Mouse (Mus musculus) spleen, postnatal 10 days (tissue): ENCODE measurements around the gene Gatad2a.
"Not testable (repeated sequence)": the region's sequence is repeated elsewhere in the genome, so short reads cannot be mapped to it uniquely, and the experiment has no call there.

Source experiments
- DNase-seq, 2 experiments: peaks; one replicate each; pipeline ENCODE4 v3.0.0; 2021 to 2022; ENCODE audit warnings: low spot score in 2 of 2

Gene Gatad2a

GRCm38 (mm10) chr8:69995776-69996588 lies at the start of gene Gatad2a:
TSS of gene Gatad2a (minus strand) at chr8:69996384.
- peak; percentile 100 for DNase-seq

GRCm38 (mm10) chr8:70043996-70044395 lies 47.8 kb upstream of the Gatad2a start:
- no peak for DNase-seq

- peak; percentile 97 to 98 for DNase-seq
Observed at GRCm38 (mm10) chr8:70042583-70043455, 46.6 kb upstream of the Gatad2a start, which contains the start of the genes Mau2 and Sugp1. TSS of gene Mau2 (minus strand) at chr8:70042734. TSS of gene Sugp1 (plus strand) at chr8:70042813.

- peak in 1 of 2 experiments; percentile 68 for DNase-seq
Observed at GRCm38 (mm10) chr8:70041885-70042546, 45.8 kb upstream of the Gatad2a start.

GRCm38 (mm10) chr8:70037994-70038393 lies 41.8 kb upstream of the Gatad2a start:
- no peak for DNase-seq

GRCm38 (mm10) chr8:70030255-70030654 lies 34.1 kb upstream of the Gatad2a start:
- no peak for DNase-seq

- DNase-seq, result no peak
Observed at GRCm38 (mm10) chr8:70026151-70026550, 30.0 kb upstream of the Gatad2a start.

- no peak for DNase-seq
Observed at GRCm38 (mm10) chr8:70023596-70023995, 27.4 kb upstream of the Gatad2a start.

- no peak for DNase-seq
Observed at GRCm38 (mm10) chr8:70015017-70015416, 18.8 kb upstream of the Gatad2a start.

GRCm38 (mm10) chr8:70012763-70013162 lies 16.6 kb upstream of the Gatad2a start:
- DNase-seq, result no peak

GRCm38 (mm10) chr8:70012350-70012749 lies 16.2 kb upstream of the Gatad2a start:
- DNase-seq, result no peak

GRCm38 (mm10) chr8:70010796-70011195 lies 14.6 kb upstream of the Gatad2a start:
- not testable (repeated sequence) for DNase-seq

GRCm38 (mm10) chr8:70005178-70005577 lies 9.0 kb upstream of the Gatad2a start:
- no peak for DNase-seq

GRCm38 (mm10) chr8:70004345-70004744 lies 8.2 kb upstream of the Gatad2a start:
- DNase-seq, result no peak

GRCm38 (mm10) chr8:70003204-70003657 lies 7.0 kb upstream of the Gatad2a start:
- DNase-seq, result peak in 1 of 2 experiments; percentile 26

GRCm38 (mm10) chr8:70001892-70002191 lies 5.7 kb upstream of the Gatad2a start:
- not testable (repeated sequence) for DNase-seq

- DNase-seq, result peak; percentile 44 to 71
Observed at GRCm38 (mm10) chr8:70001176-70001891, 5.2 kb upstream of the Gatad2a start.

- DNase-seq, result no peak
Observed at GRCm38 (mm10) chr8:70000226-70000625, 4.0 kb upstream of the Gatad2a start.

- DNase-seq, result no peak
Observed at GRCm38 (mm10) chr8:69999236-69999635, 3.1 kb upstream of the Gatad2a start.

- DNase-seq, result no peak
Observed at GRCm38 (mm10) chr8:69998706-69999105, 2.5 kb upstream of the Gatad2a start.

- DNase-seq, result no peak
Observed at GRCm38 (mm10) chr8:69996589-69997285, 553 bp upstream of the Gatad2a start.
